Mouse (Mus musculus): ENCODE results near the gene Car5b.

The Car5b gene

GRCm38 (mm10) chrX:163957803-163958466 lies 69.9 kb downstream of the Car5b start:
- DNase-seq = peak; percentile 75 to 86

DNA sequence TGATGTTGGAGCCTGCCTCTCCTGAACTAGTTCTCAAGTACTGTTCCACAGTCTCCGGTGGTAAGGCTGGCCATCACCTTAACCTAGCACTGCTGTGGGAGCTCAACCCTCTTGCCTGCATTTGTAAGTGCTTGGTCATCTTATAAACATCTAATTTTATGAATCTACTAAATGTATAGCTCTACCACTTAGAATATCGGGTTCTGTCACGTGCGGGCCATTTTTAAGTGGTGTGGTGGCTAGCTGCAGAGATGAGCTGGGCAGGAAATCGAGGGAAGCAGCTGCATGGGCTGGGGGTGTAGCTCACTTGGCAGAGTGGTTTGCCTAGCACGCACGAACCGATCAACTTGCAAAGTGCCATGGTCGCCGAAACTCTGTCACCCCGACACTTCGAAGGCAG lies 70.4 kb downstream of the Car5b start:
- DNase-seq = no peak

DNA sequence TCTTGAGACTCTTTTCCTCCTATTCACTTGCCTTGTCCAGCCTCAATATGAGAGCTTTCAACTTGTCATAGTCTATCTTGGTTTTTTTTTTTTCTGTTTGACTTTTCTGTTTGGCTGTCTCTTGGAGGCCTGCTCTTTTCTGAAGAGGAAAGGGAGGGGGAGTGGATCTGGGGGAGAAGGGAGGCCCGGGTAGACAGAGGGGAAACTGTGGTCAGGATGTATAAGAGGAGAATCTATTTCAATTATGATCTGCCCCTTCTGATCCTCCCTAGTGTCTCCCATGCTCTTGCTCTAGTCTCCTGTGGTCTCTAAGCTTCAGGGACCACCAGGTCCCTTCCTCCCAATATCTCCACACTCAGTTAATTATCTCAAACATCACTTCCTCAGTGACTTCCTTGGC lies 76.2 kb downstream of the Car5b start:
- DNase-seq = no peak

- DNase-seq = no peak
Observed at GRCm38 (mm10) chrX:163944381-163944780, 83.4 kb downstream of the Car5b start.

GRCm38 (mm10) chrX:163938587-163938986 lies 89.2 kb downstream of the Car5b start:
- no peak for DNase-seq

GRCm38 (mm10) chrX:163934731-163935130 lies 93.1 kb downstream of the Car5b start:
- DNase-seq = no peak

GRCm38 (mm10) chrX:163929550-163929949 lies 98.2 kb downstream of the Car5b start:
- no peak for DNase-seq

Data from kidney, postnatal 25 days (tissue).